Mouse (Mus musculus): Measurements from ENCODE around the gene Rtn2.

DNA sequence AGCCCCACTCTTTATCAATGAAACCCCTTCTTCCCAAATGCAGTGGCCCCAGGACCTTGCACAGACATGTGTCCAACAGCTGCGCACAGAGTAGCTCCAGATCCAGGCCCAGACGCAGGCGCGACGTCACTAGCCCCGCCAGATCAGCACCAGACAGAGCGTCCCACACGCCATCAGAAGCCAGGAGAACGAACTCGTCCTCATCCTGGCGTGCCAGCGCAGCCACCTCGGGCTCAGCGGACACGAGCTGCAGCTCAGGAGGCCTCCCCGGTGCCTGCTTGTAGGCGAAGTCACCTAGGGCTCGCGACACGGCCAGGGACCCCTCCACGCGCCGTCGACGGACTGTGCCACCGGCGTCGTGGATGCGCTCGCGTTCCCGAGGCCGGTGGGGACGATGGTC lies 3.4 kb upstream of the Rtn2 start:
- TF ChIP-seq POLR2A (IDR thresholded peaks at IDR 0.05; ENCODE audit: control insufficient read depth, extremely low read depth, insufficient read depth, low read length, poor library complexity) = no peak
- no peak for TF ChIP-seq CTCF (IDR thresholded peaks at IDR 0.05; ENCODE audit: borderline replicate concordance, control insufficient read depth, extremely low read depth, insufficient read depth, low read length, poor library complexity)

Measured in thymus, adult 2 months (tissue).